Mouse (Mus musculus) adipocyte (in vitro differentiated cells): Measurements from ENCODE around the gene Cblc.
A peak's percentile ranks its signal among the peaks of the same experiment; 100 is the strongest.

ENCODE experiments used
- DNase-seq: peaks from one replicate; pipeline ENCODE4 v3.0.0-alpha.2; 2016; ENCODE audit warnings: low spot score

Gene Cblc

DNA sequence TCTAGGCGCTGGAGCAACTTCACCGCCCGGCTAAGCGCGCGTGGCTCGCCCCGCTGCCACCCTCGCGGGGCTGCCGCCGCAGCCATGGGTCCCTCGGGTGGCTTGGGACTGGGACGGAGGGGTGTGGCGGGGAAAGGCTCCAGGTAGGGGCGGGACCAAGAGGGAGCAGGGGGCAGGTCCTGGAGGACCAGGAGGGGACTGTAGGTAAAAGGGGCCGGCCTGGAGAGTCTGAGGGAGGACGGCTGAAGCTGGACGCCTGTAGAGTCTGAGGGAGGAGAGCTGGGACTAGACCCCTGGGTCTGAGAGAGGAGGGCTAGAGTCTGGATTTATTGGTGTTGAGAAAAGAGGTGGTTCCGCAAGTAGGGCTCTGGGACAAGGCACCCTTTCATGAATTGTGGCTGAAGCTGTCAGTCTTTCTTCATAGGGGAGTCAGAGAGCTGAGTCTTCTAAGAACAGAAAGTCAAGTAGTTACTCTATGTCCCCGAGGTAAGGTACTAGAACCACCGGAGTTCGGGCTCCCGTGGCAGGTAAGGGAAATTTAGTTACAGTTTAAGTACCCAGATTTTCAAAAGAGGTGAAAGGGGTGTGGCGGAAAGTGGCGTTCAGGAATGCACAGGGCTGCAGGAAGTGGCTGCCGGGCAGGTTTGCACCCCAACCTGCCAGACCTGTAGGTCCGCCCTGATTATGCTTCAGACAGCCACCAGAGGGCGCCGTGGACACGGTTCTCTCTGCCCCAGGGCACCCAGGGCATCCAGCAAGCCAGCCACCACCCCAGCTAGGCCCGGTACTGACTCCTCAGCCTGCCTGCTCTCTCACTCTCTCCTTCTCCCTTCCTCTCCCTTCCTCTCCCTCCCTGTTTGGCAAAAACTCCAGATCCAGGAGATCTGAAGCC is at the start of gene Cblc:
TSS of gene Cblc (minus strand) at position 113 of the 892 bp plus-strand sequence.
- peak; percentile 61 for DNase-seq

DNA sequence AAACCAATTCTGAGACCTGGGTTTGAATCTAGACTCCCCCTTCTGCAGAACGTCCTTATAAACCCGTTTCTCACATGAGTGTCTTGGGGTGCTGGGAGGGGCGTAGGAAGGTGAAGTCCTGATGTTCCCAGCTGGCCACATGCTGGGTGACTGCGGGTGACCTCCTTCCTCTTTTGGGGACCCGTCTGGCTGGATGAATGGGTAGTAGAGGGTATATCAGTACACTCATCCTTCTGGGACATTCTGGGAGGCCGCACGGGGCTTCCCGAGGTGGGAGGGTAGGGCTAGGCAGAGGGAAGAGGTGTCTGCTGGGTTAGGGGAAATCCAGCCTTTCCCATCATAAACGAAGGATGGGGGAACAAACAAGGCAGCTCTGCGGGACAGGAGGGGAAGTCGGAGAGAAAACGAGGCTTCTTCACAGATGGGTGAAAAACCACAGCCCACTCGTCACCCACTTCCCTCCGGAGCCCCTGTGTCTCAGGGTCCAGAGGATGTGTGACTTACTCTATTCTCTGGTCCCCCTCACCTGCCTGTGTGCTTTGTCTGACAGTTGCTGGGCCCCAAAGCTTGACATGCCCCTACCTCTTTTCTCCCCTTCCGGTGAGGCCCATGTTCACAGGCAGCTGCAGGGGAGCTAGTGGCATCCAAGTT is 48.0 kb upstream of the Cblc start:
- DNase-seq = no peak

GRCm38 (mm10) chr7:19843561-19843960 is 47.0 kb upstream of the Cblc start:
- peak; percentile 49 for DNase-seq

GRCm38 (mm10) chr7:19842885-19843504 is 46.4 kb upstream of the Cblc start:
- peak; percentile 12 for DNase-seq

DNA sequence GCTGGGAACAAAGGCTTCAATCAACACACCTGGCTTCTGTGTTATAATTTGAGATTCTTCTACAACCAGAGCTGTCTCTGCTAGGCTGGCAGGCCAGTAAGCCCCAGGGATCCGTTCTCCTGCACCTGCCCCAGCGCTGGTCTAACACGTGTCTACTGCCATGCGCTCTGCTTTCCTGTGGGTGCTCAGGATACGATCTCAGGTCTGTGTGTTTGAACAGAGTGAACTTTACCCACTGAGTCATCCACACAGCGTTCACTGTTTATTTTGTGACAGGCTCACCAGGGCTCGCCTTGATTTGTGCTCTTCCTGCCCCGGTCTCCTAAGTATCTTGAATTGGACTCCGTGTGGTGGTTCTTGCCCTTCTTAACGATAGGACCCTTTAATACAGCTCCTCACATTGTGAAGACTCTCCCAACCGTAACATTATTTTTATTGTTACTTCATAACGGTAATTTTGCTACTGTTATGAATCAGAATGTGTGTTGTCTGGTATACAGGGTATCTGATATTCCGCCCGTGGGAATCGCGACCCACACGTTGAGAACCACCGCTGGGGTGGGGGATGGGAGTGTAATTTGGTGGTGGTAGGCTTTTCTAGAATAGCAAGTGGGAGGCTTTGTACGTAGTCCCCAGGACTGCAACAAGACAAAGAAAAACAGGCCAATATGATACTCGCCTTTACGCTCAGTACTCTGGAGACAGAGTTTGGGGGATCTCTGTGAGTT is 45.2 kb upstream of the Cblc start:
- DNase-seq = no peak

DNA sequence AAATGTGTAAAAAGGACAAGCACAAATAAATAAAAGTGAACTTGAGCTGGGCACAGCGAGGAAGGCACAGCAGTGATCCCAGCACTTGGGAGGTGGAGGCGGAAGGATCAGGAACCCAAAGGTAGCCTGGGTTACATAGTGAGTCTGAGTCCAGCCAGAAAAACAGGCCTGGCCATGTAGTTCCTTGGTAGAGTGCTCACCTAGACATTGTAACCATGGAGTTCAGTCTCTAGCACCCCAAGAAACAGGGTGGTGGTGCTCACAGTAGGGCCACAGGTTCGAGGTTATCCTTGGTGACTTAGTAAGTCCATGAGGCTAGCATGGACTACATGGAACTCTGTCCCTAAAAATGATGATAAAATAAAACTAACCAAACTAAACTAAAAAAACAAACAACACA is 44.3 kb upstream of the Cblc start:
- DNase-seq = no peak

DNA sequence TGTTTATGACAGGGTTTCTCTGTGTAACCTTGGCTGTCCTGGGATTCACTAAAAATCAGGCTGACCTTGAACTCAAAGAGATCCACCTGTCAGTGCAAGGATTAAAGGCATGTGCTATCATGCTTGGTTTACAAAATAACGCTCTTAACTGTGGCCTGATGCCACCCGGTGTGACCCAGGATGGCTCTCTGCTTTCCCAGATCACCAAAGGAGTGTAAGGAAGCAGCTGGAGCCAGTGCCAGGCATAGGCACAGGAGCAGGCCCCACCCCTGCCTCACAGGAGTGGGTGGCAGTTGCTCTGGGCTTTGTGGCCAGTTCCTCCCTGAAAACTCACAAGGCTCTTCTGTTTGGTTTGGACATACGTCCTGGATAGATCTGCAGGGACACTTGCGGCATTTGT is 43.8 kb upstream of the Cblc start:
- no peak for DNase-seq

GRCm38 (mm10) chr7:19836843-19837242 is 40.2 kb upstream of the Cblc start:
- no peak for DNase-seq

DNA sequence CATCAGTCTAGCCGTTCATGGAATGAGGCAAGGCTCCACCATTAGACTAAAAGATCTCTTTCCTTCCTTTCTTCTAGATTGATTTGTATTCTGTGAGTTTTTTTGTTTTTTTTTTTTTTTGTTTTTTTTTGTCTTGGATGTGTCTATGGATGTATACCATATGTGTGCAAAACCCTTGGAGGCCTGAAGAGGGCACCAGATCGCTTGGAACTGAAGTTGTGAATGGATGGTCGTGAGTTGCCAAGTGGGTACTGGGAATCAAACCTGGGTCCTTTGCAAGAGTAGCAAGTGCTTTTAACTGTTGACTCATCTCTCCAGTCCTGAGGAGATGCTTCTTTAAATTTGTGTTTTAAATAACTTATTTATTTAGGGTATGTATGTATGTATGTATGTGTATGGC is 37.4 kb upstream of the Cblc start:
- no peak for DNase-seq

- DNase-seq = peak; percentile 60
These were observed 35.2 kb upstream of the Cblc start for GRCm38 (mm10) chr7:19831837-19832236.

GRCm38 (mm10) chr7:19830682-19831156 is 34.1 kb upstream of the Cblc start:
- DNase-seq = peak; percentile 97

- DNase-seq = no peak
These were observed 33.1 kb upstream of the Cblc start for GRCm38 (mm10) chr7:19829694-19830093.

DNA sequence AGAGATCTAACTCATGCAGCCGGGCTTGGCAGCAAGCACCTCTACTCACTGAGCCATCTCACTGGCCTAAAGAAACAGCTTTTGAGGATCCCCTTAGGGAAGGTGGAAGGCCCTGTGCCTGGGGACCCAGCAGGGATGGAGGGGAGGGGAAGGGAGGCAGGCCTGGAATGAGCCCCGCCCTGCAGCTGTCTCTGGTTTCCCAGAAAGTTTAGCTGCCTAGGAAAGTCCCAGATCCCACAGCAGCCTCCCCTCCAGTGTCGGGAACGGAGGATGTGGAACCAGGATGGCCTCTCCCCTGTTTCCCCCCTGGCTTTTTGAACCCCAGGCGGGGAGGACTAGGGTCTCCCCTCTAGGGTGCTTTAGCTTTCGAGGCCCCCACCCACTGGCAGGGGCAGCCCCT is 30.1 kb upstream of the Cblc start:
- DNase-seq = no peak

DNA sequence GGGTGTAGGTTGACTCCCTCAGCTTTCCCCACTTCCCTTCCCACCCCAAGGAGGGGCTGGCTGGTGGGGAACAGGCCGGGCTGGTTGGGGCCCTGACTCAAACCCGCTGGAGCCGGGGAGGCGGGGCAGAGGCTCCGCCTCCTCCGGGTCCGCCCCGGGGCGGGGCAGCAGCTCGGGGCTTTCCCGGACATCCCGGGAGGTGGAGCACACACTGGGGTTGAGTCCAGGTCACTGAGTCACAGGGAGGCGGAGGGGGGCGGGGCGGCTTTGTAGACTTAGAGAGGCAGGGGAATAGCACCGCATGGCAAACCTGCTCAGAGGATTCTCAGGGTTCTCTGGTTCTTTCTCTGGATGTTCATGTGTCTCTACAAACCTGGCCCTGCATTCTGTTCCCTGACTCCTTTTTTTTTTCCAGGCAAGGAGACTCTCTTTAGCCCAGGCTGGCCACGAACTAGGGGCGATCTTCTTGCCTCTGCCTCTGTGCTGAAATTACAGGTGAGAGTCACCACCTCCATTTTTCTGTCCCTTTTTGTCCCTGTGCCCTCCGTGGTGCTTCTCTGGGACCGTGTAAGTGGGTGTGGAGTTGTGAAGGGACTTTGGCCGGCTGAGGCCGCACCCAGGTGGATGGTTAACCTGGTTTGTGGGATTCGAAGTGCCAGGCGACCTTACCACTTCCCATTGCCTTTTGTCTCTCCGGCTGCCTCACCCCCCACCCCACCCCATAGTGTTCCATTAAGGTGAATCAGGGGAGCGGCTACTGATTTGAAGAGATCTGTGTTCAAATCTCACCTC is 27.8 kb upstream of the Cblc start:
- peak; percentile 87 for DNase-seq

- DNase-seq = no peak
These were observed 26.9 kb upstream of the Cblc start for GRCm38 (mm10) chr7:19823256-19824181.

DNA sequence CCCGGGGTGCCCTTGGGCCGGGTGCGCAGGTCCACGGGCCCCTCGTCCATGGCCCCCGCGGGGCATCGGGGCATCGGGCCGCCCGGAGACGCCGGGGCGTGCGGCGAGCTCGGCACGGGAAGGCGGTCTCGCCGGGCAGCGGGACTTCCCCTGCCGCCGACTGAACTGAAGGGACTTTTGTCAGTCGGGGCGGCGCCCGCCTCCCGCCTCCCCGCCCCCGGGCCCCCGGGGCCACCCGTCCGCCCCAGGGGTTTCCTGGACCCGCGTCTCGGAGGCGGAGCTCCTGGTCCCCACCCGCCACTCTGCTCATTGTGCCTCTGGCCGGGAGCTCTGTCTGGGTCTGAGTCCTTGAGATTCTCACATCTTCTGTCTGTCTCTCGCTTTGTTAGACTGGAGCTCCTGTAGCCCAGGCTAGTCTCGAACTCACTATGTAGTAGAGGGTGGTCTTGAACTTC is 26.0 kb upstream of the Cblc start, which contains the start of gene Bcl3:
TSS of gene Bcl3 (minus strand) at position 167 of the 455 bp plus-strand sequence.
- peak; percentile 12 for DNase-seq

DNA sequence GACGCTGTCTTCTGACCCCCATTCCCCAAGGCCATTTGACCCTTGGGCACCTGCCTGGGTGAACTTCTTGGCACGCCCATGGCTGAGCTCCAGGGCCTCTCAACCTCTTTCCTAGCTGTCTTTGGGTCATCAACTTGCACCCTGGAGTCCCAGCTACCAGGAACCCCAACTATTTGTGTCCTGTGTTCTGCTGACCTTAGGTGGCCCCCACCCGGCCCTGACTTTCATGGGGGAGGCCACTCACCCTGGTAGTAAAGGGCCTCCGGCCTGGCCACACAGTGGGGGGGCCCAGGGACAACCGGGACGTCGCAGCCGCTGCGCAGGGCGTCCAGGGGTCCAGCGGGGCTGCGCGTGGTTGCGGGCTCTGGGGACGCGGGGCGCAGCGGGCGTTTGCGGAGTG is 25.6 kb upstream of the Cblc start:
- peak; percentile 16 for DNase-seq

DNA sequence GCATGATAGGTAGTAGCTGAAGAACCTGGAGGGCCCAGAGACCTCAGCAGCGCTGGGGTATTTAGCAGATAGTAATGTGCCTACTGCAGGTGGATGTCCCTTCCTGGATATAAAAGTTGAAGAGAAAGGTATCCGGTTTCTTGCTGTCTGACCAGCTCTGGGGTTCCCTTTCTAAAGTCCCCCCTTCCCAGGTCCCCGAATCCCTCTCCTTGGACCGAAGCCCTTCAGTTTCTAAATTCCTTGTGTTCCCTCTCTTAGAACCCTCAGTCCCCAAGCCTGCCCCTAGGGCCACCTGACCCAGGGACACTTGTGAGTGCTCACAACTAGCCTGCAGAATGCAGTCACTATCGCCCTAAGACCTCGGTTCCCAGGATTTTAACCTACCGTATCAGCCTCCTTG is 25.0 kb upstream of the Cblc start:
- DNase-seq = no peak

DNA sequence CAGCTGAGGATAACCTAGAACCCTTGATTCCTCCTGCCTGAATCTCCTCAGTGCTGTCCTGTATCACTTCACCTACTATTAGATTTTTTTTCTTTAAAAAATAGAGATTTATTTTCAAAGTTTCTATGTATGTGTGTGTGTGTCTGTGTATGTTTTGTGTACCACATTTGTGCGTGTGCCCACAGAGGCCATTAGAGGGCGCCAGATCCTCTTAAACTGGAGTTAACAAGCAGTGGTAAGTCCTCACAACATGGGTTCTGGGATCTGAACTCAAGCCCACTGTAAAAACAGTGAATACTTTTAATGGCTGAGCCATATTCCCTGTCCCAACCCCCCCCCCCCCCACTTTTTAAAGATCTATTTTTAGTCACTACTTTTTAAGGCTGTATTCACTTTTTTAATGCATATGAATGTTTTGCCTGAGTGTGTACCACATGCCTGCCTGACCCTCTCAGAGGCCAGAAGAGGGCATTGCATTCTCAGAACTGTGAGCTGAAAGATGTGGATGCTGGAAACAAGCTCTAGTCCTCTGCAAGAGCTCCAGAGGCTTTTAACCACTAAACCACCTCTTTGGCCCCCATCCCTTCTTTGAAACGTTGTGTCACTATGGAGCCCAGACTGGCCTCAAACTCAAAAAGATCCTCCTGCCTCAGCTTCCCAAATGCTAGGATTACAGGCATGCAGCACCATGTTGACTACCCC is 23.9 kb upstream of the Cblc start:
- peak; percentile 30 for DNase-seq
